Mouse (Mus musculus) heart, adult 2 months (tissue): ENCODE measurements around the gene Piwil4.

Experiments used
- CTCF ChIP-seq: fragments of 200-600 bp; IDR thresholded peaks from 2 replicates; pipeline ENCODE4 v1.8.1; 2022; ENCODE audit warnings: antibody characterized with exemption, mild to moderate bottlenecking, moderate library complexity
- POLR2A ChIP-seq: fragments of 200-500 bp; IDR thresholded peaks from 2 replicates; pipeline ENCODE4 v1.6.1; 2011; ENCODE audit warnings: mild to moderate bottlenecking, low read depth, low read length, control low read depth; ENCODE audit not compliant: insufficient read depth

DNA sequence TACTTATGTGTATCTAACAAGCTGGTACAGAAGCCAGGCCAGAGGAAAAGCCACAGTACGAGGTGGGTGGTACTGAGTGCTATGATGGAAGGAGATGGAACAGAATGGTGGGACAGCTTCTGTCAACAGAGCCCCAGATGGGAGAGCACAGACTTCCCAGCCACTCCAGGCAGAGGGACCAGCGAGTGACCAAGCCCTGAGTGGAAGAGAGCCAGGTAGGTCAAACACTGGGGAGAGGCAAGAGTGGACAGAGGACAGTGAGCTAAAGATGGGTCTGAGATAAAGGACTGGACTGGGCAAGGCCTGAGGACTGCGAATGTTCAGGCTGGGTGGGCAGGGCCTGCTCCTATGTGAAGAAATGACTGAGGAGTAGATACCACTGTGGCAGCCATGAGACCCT is 72.2 kb downstream of the Piwil4 start:
- TF ChIP-seq POLR2A: no peak
- TF ChIP-seq CTCF: no peak
